Mouse (Mus musculus) ovary, postnatal 10 days (tissue): ENCODE data around the gene Cdk2.
"Not testable (repeated sequence)": the region's sequence is repeated elsewhere in the genome, so short reads cannot be mapped to it uniquely, and the experiment has no call there.

Source experiments
- DNase-seq: peaks from one replicate; pipeline ENCODE4 v3.0.0; 2022; ENCODE audit warnings: low spot score

Cdk2 gene

GRCm38 (mm10) chr10:128704491-128705316 lies at the start of gene Cdk2:
Cdk2 (minus strand) TSS chr10:128705031.
- DNase-seq = peak; percentile 83

GRCm38 (mm10) chr10:128748252-128748864 lies 43.5 kb upstream of the Cdk2 start:
- no peak for DNase-seq

GRCm38 (mm10) chr10:128747646-128748251 lies 42.9 kb upstream of the Cdk2 start, which contains the start of gene Pym1:
Pym1 (plus strand) TSS chr10:128747889.
- DNase-seq = peak; percentile 64

GRCm38 (mm10) chr10:128746972-128747645 lies 42.3 kb upstream of the Cdk2 start:
- no peak for DNase-seq

- no peak for DNase-seq
These were observed 41.2 kb upstream of the Cdk2 start for GRCm38 (mm10) chr10:128745946-128746613.

- DNase-seq = peak; percentile 2
These were observed 40.1 kb upstream of the Cdk2 start, which contains the start of gene Dgka for GRCm38 (mm10) chr10:128744680-128745601. Dgka (minus strand) TSS chr10:128744855.

GRCm38 (mm10) chr10:128744211-128744610 lies 39.4 kb upstream of the Cdk2 start:
- DNase-seq = peak; percentile 2

- DNase-seq = peak; percentile 49
These were observed 39.0 kb upstream of the Cdk2 start for GRCm38 (mm10) chr10:128743791-128744191.

- no peak for DNase-seq
These were observed 38.4 kb upstream of the Cdk2 start for GRCm38 (mm10) chr10:128743235-128743634.

- DNase-seq = no peak
These were observed 37.8 kb upstream of the Cdk2 start for GRCm38 (mm10) chr10:128742616-128743015.

- DNase-seq = no peak
These were observed 35.5 kb upstream of the Cdk2 start for GRCm38 (mm10) chr10:128740296-128740695.

- no peak for DNase-seq
These were observed 32.6 kb upstream of the Cdk2 start for GRCm38 (mm10) chr10:128737435-128737834.

- no peak for DNase-seq
These were observed 27.2 kb upstream of the Cdk2 start for GRCm38 (mm10) chr10:128731992-128732391.

- DNase-seq = peak; percentile 55
These were observed 26.2 kb upstream of the Cdk2 start for GRCm38 (mm10) chr10:128731002-128731433.

- DNase-seq = no peak
These were observed 23.2 kb upstream of the Cdk2 start for GRCm38 (mm10) chr10:128728059-128728458.

GRCm38 (mm10) chr10:128725466-128725865 lies 20.6 kb upstream of the Cdk2 start:
- not testable (repeated sequence) for DNase-seq

GRCm38 (mm10) chr10:128715559-128716537 lies 11.0 kb upstream of the Cdk2 start:
- DNase-seq = no peak

GRCm38 (mm10) chr10:128711318-128711717 lies 6.5 kb upstream of the Cdk2 start:
- DNase-seq = not testable (repeated sequence)

- no peak for DNase-seq
These were observed 474 bp upstream of the Cdk2 start for GRCm38 (mm10) chr10:128705317-128705693.
